Mouse (Mus musculus): ENCODE data around the gene Dnajc28. TPM values are rescaled to one million over a fixed set of nuclear protein-coding genes. Genes with fewer than 3 reads are reported as not detected.

Gene Dnajc28
- polyA plus RNA-seq, 1 experiment from 2014 or later = 7.8 TPM

- Histone ChIP-seq H3K9me3 (no peaks in the 10 kb centered on the region), H3K9ac (replicated peaks) (no peak overlapping the region), H3K4me3 (no peak overlapping the region), H3K27ac (replicated peaks) (no peak overlapping the region), H3K36me3 (peaks cover 91% of the 10 kb centered on the region), H3K4me2 (replicated peaks) (no peak overlapping the region), H3K27me3 (no peaks in the 10 kb centered on the region), H3K4me1 (no peaks in the 10 kb centered on the region)
- 98% methylated on average over 4 of the region's 4 CpGs for WGBS
- no peak for ATAC-seq (ENCODE audit: low FRiP score, low read depth)
Measured at GRCm38 (mm10) chr16:91629749-91630148, 10.9 kb upstream of the Dnajc28 start.

DNA sequence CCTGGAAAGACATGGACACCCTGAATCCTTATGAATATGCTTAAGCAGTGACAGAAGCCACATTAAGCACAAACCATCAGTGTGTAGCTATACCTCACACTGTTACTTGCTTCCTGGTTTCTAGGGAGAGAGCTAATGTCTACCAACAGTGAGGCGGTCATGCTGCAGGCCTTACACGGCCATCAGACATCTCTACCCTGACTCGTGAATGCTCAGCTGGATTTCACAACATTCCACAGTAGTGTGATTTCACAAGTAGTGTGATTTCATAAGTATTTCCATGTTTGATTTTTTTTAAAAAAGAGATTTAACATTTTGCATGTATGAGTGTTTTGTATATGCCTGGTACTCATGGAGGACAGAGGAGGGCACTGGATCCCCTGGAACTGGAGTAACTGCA is 9.8 kb upstream of the Dnajc28 start:
- Histone ChIP-seq H3K27ac (replicated peaks) (no peak overlapping the region), H3K9me3 (no peaks in the 10 kb centered on the region), H3K4me3 (no peak overlapping the region), H3K9ac (replicated peaks) (no peak overlapping the region), H3K27me3 (no peaks in the 10 kb centered on the region), H3K4me1 (no peaks in the 10 kb centered on the region), H3K4me2 (replicated peaks) (no peak overlapping the region), H3K36me3 (peaks cover 95% of the 10 kb centered on the region)
- ATAC-seq (ENCODE audit: low FRiP score, low read depth) = no peak
- WGBS = 87% methylated on average over 3 of the region's 3 CpGs

DNA sequence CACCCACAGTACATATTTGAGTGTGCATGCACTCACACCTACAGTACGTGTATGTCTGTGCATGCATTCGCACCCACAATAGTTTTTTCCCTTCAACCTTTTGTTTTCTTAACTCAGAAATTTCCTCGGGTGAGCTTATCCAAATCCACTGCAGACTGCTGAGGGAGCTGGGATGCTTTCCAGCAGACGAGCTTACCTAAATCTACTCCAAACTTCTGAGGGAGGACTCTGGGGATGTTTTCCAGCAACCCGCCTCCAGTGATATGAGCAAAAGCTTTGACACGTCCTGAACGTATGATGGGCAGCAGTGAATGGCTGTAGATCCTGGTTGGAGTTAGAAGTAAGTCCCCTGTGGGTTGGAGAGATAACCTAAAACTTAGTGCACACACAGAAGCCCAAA is 9.0 kb upstream of the Dnajc28 start:
- Histone ChIP-seq H3K9ac (replicated peaks) (no peak overlapping the region), H3K4me2 (replicated peaks) (no peak overlapping the region), H3K4me1 (no peaks in the 10 kb centered on the region), H3K4me3 (no peak overlapping the region), H3K27me3 (no peaks in the 10 kb centered on the region), H3K36me3 (peaks cover 96% of the 10 kb centered on the region), H3K27ac (replicated peaks) (no peak overlapping the region), H3K9me3 (no peaks in the 10 kb centered on the region)
- WGBS = 90% methylated on average over 7 of the region's 7 CpGs
- ATAC-seq (ENCODE audit: low FRiP score, low read depth) = no peak

- Histone ChIP-seq H3K27ac (replicated peaks) (no peak overlapping the region), H3K9ac (replicated peaks) (no peak overlapping the region), H3K27me3 (no peaks in the 10 kb centered on the region), H3K4me1 (0 out of 2 replicates have a peak, but pooled peaks cover 2% of the 10 kb centered on the region), H3K4me3 (no peak overlapping the region), H3K4me2 (replicated peaks) (no peak overlapping the region), H3K9me3 (no peaks in the 10 kb centered on the region), H3K36me3 (peaks cover 80% of the 10 kb centered on the region)
- no peak for ATAC-seq (ENCODE audit: low FRiP score, low read depth)
- 96% methylated on average over 9 of the region's 9 CpGs for WGBS
Measured at GRCm38 (mm10) chr16:91623074-91623473, 4.2 kb upstream of the Dnajc28 start.

- ATAC-seq (ENCODE audit: low FRiP score, low read depth) = no peak
- no peak overlapping the region for H3K4me3 ChIP-seq
- H3K4me2 ChIP-seq (replicated peaks) = no peak overlapping the region
- H3K4me1 ChIP-seq = 0 out of 2 replicates have a peak, but pooled peaks cover 4% of the 10 kb centered on the region
- WGBS = 93% methylated on average over 11 of the region's 11 CpGs
- 0 out of 2 replicates have a peak, but pooled peaks cover 4% of the 10 kb centered on the region for H3K27me3 ChIP-seq
- H3K9ac ChIP-seq (replicated peaks) = no peak overlapping the region
- no peak overlapping the region for H3K27ac ChIP-seq (replicated peaks)
- peaks cover 59% of the 10 kb centered on the region for H3K36me3 ChIP-seq
- H3K9me3 ChIP-seq = no peaks in the 10 kb centered on the region
Measured at GRCm38 (mm10) chr16:91620991-91621390, 2.2 kb upstream of the Dnajc28 start.

DNA sequence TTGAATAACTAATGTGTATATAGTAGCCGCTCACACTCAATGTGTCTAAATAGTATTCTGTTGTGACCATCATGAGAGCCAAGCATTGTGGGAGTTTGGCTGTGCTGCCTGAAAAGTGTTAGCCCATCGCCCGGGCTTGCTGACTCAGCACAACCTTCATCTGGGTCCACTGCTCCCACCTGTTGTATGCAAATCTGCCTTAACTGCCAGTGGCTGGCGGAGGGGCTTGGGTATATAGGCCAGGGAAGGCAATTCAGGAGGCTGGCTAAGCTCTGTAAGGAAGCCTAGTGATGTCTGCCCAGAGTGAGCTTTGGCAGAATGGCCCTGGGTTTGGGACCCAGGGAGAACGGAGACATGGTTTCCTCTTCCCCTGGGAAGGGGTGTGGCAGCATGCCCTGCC is 1.4 kb upstream of the Dnajc28 start:
- peaks cover 51% of the 10 kb centered on the region for H3K36me3 ChIP-seq
- H3K4me2 ChIP-seq (replicated peaks) = no peak overlapping the region
- H3K27ac ChIP-seq (replicated peaks) = no peak overlapping the region
- H3K9ac ChIP-seq (replicated peaks) = no peak overlapping the region
- H3K4me1 ChIP-seq = 0 out of 2 replicates have a peak, but pooled peaks cover 4% of the 10 kb centered on the region
- H3K27me3 ChIP-seq = 0 out of 2 replicates have a peak, but pooled peaks cover 4% of the 10 kb centered on the region
- 94% methylated on average over 5 of the region's 5 CpGs for WGBS
- no peak for ATAC-seq (ENCODE audit: low FRiP score, low read depth)
- H3K9me3 ChIP-seq = no peaks in the 10 kb centered on the region
- H3K4me3 ChIP-seq = no peak overlapping the region

DNA sequence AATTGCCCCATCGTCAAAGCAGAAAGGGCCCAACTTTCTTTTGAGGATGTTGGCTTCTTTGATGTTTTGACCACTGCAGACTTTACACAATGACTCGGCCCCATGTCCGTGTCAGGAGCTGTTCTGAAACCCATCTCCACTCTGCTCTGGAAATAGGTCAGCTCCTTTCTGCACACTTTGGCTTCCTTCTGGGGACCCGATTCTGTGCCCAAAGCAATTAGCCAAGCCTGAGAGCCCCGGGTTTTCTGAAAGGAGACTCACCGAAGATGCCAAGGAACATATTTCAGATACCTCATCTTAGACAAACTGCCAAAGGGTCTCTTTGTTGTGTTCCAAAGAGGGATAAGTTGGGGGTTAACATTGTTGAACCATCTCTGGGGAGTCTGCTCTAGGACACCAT is 4.3 kb downstream of the Dnajc28 start:
- no peaks in the 10 kb centered on the region for H3K9me3 ChIP-seq
- H3K4me3 ChIP-seq = no peak overlapping the region
- 0 out of 2 replicates have a peak, but pooled peaks cover 4% of the 10 kb centered on the region for H3K27me3 ChIP-seq
- ATAC-seq (ENCODE audit: low FRiP score, low read depth) = no peak
- H3K4me1 ChIP-seq = 0 out of 2 replicates have a peak, but pooled peaks cover 4% of the 10 kb centered on the region
- H3K27ac ChIP-seq (replicated peaks) = no peak overlapping the region
- WGBS = 92% methylated on average over 6 of the region's 6 CpGs
- H3K36me3 ChIP-seq = no peaks in the 10 kb centered on the region
- no peak overlapping the region for H3K9ac ChIP-seq (replicated peaks)
- no peak overlapping the region for H3K4me2 ChIP-seq (replicated peaks)

- Histone ChIP-seq H3K9ac (replicated peaks) (no peak overlapping the region), H3K27me3 (0 out of 2 replicates have a peak, but pooled peaks cover 4% of the 10 kb centered on the region), H3K9me3 (no peaks in the 10 kb centered on the region), H3K4me1 (no peaks in the 10 kb centered on the region), H3K4me2 (replicated peaks) (no peak overlapping the region), H3K36me3 (no peaks in the 10 kb centered on the region), H3K4me3 (no peak overlapping the region), H3K27ac (replicated peaks) (no peak overlapping the region)
- WGBS = 82% methylated on average over 5 of the region's 5 CpGs
- no peak for ATAC-seq (ENCODE audit: low FRiP score, low read depth)
Measured at GRCm38 (mm10) chr16:91612525-91612924, 6.3 kb downstream of the Dnajc28 start.

GRCm38 (mm10) chr16:91611248-91611647 is 7.6 kb downstream of the Dnajc28 start:
- H3K27me3 ChIP-seq = no peaks in the 10 kb centered on the region
- 74% methylated on average over 11 of the region's 11 CpGs for WGBS
- no peaks in the 10 kb centered on the region for H3K4me1 ChIP-seq
- H3K4me3 ChIP-seq = no peak overlapping the region
- no peak overlapping the region for H3K27ac ChIP-seq (replicated peaks)
- no peak overlapping the region for H3K9ac ChIP-seq (replicated peaks)
- H3K4me2 ChIP-seq (replicated peaks) = no peak overlapping the region
- no peak for ATAC-seq (ENCODE audit: low FRiP score, low read depth)
- H3K36me3 ChIP-seq = no peaks in the 10 kb centered on the region
- no peaks in the 10 kb centered on the region for H3K9me3 ChIP-seq

GRCm38 (mm10) chr16:91609501-91610245 is 9.2 kb downstream of the Dnajc28 start:
- Histone ChIP-seq H3K36me3 (no peaks in the 10 kb centered on the region), H3K9ac (replicated peaks) (no peak overlapping the region), H3K4me2 (replicated peaks) (no peak overlapping the region), H3K9me3 (no peaks in the 10 kb centered on the region), H3K4me1 (no peaks in the 10 kb centered on the region), H3K4me3 (no peak overlapping the region), H3K27ac (replicated peaks) (no peak overlapping the region), H3K27me3 (no peaks in the 10 kb centered on the region)
- 84% methylated on average over 9 of the region's 9 CpGs for WGBS
- ATAC-seq (ENCODE audit: low FRiP score, low read depth) = no peak

DNA sequence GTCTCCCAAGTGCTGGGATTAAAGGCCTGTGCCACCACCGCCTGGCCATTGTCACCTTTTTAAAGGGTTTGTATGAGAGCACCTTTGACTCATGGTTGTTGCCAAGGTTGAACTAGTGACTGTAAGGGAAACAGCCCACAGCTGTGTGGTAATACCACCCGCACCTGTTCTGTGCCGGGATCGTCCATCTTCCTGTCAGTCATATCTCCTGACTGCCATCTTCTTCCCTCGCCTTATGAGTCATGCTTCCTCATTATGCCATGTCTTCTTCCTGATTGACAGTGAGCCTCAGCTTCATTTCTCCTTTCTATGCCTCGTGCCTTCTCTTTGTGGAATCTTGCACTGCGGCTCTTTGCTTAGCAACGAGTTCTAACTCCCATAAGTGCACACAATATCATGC is 11.9 kb downstream of the Dnajc28 start:
- Histone ChIP-seq H3K36me3 (no peaks in the 10 kb centered on the region), H3K4me3 (no peak overlapping the region), H3K9ac (replicated peaks) (no peak overlapping the region), H3K27ac (replicated peaks) (no peak overlapping the region), H3K9me3 (no peaks in the 10 kb centered on the region), H3K4me2 (replicated peaks) (no peak overlapping the region), H3K4me1 (no peaks in the 10 kb centered on the region), H3K27me3 (0 out of 2 replicates have a peak, but pooled peaks cover 2% of the 10 kb centered on the region)
- no peak for ATAC-seq (ENCODE audit: low FRiP score, low read depth)
- WGBS = 91% methylated on average over 8 of the region's 8 CpGs

DNA sequence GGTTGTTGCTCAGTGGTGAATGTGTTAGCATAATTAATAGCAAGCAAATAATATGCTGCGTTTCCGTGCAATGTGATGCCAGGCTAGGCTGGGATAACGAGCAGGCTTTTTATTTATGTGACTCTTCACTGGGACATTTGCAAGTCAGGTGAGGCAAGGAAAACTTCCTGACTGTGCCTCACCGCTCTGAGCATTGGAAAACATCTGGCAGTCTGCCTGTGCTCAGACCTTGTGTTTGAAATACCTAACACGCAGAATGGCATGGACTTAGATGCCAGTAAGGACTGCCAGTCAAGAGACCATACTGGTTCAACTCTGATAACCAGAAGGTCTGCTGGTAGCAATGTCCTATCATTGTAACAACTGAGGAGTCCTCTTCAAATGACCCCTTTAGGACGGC is 13.7 kb downstream of the Dnajc28 start:
- peaks cover 3% of the 10 kb centered on the region; the same call in 1 of the 2 replicates for H3K27me3 ChIP-seq
- no peaks in the 10 kb centered on the region for H3K9me3 ChIP-seq
- no peaks in the 10 kb centered on the region for H3K4me1 ChIP-seq
- ATAC-seq (ENCODE audit: low FRiP score, low read depth) = no peak
- no peak overlapping the region for H3K27ac ChIP-seq (replicated peaks)
- H3K36me3 ChIP-seq = no peaks in the 10 kb centered on the region
- H3K9ac ChIP-seq (replicated peaks) = no peak overlapping the region
- WGBS = 85% methylated on average over 6 of the region's 6 CpGs
- H3K4me2 ChIP-seq (replicated peaks) = no peak overlapping the region
- no peak overlapping the region for H3K4me3 ChIP-seq

Measured in midbrain, embryonic 12.5 days (tissue).